In genomic region chr4:32373085-32373484, GRCm38 (mm10) we compare ENCODE assay signal across 8 mouse cellular contexts.
A peak's percentile ranks its signal among the peaks of the same experiment; 100 is the strongest.
DNase-seq lines count a peak whose midpoint lies in the region; ATAC-seq and TF ChIP-seq lines count a peak whose summit lies in the region.

No protein-coding gene starts in this region.

- H3K4me1 ChIP-seq in heart, embryonic 15.5 days (replicated peaks), result peaks cover 71% of the 10 kb centered on the region
- peaks cover 5% of the 10 kb centered on the region; the same call in 1 of the 2 replicates for H3K4me1 ChIP-seq in bone marrow, adult 2 months (ENCODE audit: control insufficient read depth, insufficient read depth, low read length)
- H3K4me1 ChIP-seq in hindbrain, embryonic 13.5 days (replicated peaks), result peaks cover 81% of the 10 kb centered on the region
- H3K4me1 ChIP-seq in midbrain, embryonic 13.5 days (replicated peaks), result peaks cover 76% of the 10 kb centered on the region

- H3K27me3 ChIP-seq in heart, embryonic 15.5 days, result no peaks in the 10 kb centered on the region
- no peaks in the 10 kb centered on the region for H3K27me3 ChIP-seq in hindbrain, embryonic 13.5 days
- no peaks in the 10 kb centered on the region for H3K27me3 ChIP-seq in midbrain, embryonic 13.5 days

- no peak overlapping the region for H3K27ac ChIP-seq in heart, embryonic 15.5 days
- peak overlapping the region; percentile 43; the same call in 1 of the 2 replicates for H3K27ac ChIP-seq in bone marrow, adult 2 months (ENCODE audit: control insufficient read depth, insufficient read depth, low read depth, low read length, poor library complexity)
- H3K27ac ChIP-seq in hindbrain, embryonic 13.5 days, result peak overlapping the region; percentile 83
- H3K27ac ChIP-seq in midbrain, embryonic 13.5 days, result peak overlapping the region; percentile 75

- H3K36me3 ChIP-seq in heart, embryonic 15.5 days, result no peaks in the 10 kb centered on the region
- no peaks in the 10 kb centered on the region for H3K36me3 ChIP-seq in hindbrain, embryonic 13.5 days
- no peaks in the 10 kb centered on the region for H3K36me3 ChIP-seq in midbrain, embryonic 13.5 days

- TF ChIP-seq POLR2A in bone marrow, adult 2 months (IDR thresholded peaks at IDR 0.05; ENCODE audit: borderline replicate concordance, control insufficient read depth, low read depth, low read length), result no peak

- no peak for TF ChIP-seq CTCF in bone marrow, adult 2 months (IDR thresholded peaks at IDR 0.05; ENCODE audit: control insufficient read depth, insufficient read depth, low read length)

- no peaks in the 10 kb centered on the region for H3K9me3 ChIP-seq in heart, embryonic 15.5 days (replicated peaks)
- no peaks in the 10 kb centered on the region for H3K9me3 ChIP-seq in hindbrain, embryonic 13.5 days
- no peaks in the 10 kb centered on the region for H3K9me3 ChIP-seq in midbrain, embryonic 13.5 days

- H3K4me3 ChIP-seq in heart, embryonic 15.5 days, result no peak overlapping the region
- no peak overlapping the region for H3K4me3 ChIP-seq in bone marrow, adult 2 months (replicated peaks; ENCODE audit: control insufficient read depth, low read depth, low read length)
- no peak overlapping the region for H3K4me3 ChIP-seq in hindbrain, embryonic 13.5 days
- H3K4me3 ChIP-seq in midbrain, embryonic 13.5 days (replicated peaks), result no peak overlapping the region

- 14% methylated on average over 7 of the region's 7 CpGs for WGBS in heart, embryonic 15.5 days
- 8% methylated on average over 7 of the region's 7 CpGs for WGBS in bone marrow, adult 2 months
- WGBS in hindbrain, embryonic 13.5 days, result 34% methylated on average over 7 of the region's 7 CpGs
- 39% methylated on average over 7 of the region's 7 CpGs for WGBS in midbrain, embryonic 13.5 days

- no peak for DNase-seq in heart, adult 18-20 months
- DNase-seq in adrenal gland, postnatal 25 days, result no peak
- DNase-seq in lung, postnatal 10 days, result no peak
- no peak for DNase-seq in yolk sac, embryonic 10.5 days (ENCODE audit: low spot score)

- peak overlapping the region; percentile 27 for H3K4me2 ChIP-seq in heart, embryonic 15.5 days
- H3K4me2 ChIP-seq in hindbrain, embryonic 13.5 days, result peak overlapping the region; percentile 22; the same call in 1 of the 2 replicates
- no peak overlapping the region for H3K4me2 ChIP-seq in midbrain, embryonic 13.5 days (replicated peaks)

- peak; percentile 53; the same call in 1 of the 2 replicates for ATAC-seq in heart, embryonic 15.5 days (replicated peaks; ENCODE audit: insufficient number of reproducible peaks, insufficient read depth, low FRiP score, low read depth)
- ATAC-seq in hindbrain, embryonic 13.5 days (ENCODE audit: low FRiP score), result no peak; the same call in 1 of the 2 replicates
- peak; percentile 57 for ATAC-seq in midbrain, embryonic 13.5 days

- H3K9ac ChIP-seq in heart, embryonic 15.5 days, result no peak overlapping the region
- peak overlapping the region; percentile 51; the same call in 1 of the 2 replicates for H3K9ac ChIP-seq in hindbrain, embryonic 13.5 days
- H3K9ac ChIP-seq in midbrain, embryonic 13.5 days (replicated peaks), result peak overlapping the region; percentile 32; the same call in 1 of the 2 replicates
